Mouse (Mus musculus) ES-Bruce4 (cell line): Measurements from ENCODE around the gene Ptprg.
"Not testable (repeated sequence)": the region's sequence is repeated elsewhere in the genome, so short reads cannot be mapped to it uniquely, and the experiment has no call there.

Source experiments
- CTCF ChIP-seq: IDR thresholded peaks from one replicate; pipeline ENCODE4 v1.8.1; 2011; ENCODE audit warnings: low read depth, low read length
- EP300 ChIP-seq: IDR thresholded peaks from 2 replicates; pipeline ENCODE4 v1.6.1; 2011; ENCODE audit warnings: low read depth, low read length; ENCODE audit not compliant: insufficient read depth
- POLR2A ChIP-seq: IDR thresholded peaks from one replicate; pipeline ENCODE4 v1.8.1; 2011; ENCODE audit warnings: low read length; ENCODE audit not compliant: insufficient read depth

GRCm38 (mm10) chr14:11814811-11815210, 261.5 kb downstream of the Ptprg start:
- not testable (repeated sequence) for TF ChIP-seq CTCF, EP300, POLR2A
